Mouse (Mus musculus) midbrain, embryonic 11.5 days (tissue): ENCODE data around the gene Zfr. TPM values are rescaled to one million over a fixed set of nuclear protein-coding genes. Genes with fewer than 3 reads are reported as not detected.

ENCODE experiments used
- ATAC-seq: fragments of 200-750 bp; cut with Nextera tagmentation; 2 replicates; pipeline ENCODE4 v1.8.0; 2017; ENCODE audit warnings: moderate TSS enrichment, moderate library complexity; ENCODE audit not compliant: low FRiP score
- DNase-seq: peaks from one replicate; pipeline ENCODE4 v3.0.0; 2015; ENCODE audit warnings: low spot score; ENCODE audit errors: missing footprints
- H3K27ac ChIP-seq: fragments of 300-500 bp; sonication (generic); 2 replicates; pipeline ENCODE4 v1.5.1; 2014; ENCODE audit warnings: low read depth, low read length
- H3K27me3 ChIP-seq: fragments of 300-500 bp; sonication (generic); 2 replicates; pipeline ENCODE4 v1.6.1; 2014; ENCODE audit warnings: mild to moderate bottlenecking, low read length, moderate library complexity, mixed read lengths; ENCODE audit not compliant: control insufficient read depth, insufficient read depth
- H3K36me3 ChIP-seq: fragments of 300-500 bp; sonication (generic); 2 replicates; pipeline ENCODE4 v1.6.1; 2014; ENCODE audit warnings: mild to moderate bottlenecking, low read length, moderate library complexity, mixed read lengths; ENCODE audit not compliant: control insufficient read depth, insufficient read depth
- H3K4me1 ChIP-seq: fragments of 300-500 bp; sonication (generic); 2 replicates; pipeline ENCODE4 v1.6.1; 2014; ENCODE audit warnings: low read length; ENCODE audit not compliant: control insufficient read depth, insufficient read depth
- H3K4me2 ChIP-seq: fragments of 300-500 bp; sonication (generic); 2 replicates; pipeline ENCODE4 v1.6.1; 2014; ENCODE audit warnings: mild to moderate bottlenecking, moderate library complexity
- H3K4me3 ChIP-seq: fragments of 300-500 bp; sonication (generic); 2 replicates; pipeline ENCODE4 v1.5.1; 2014; ENCODE audit warnings: low read depth, low read length
- H3K9ac ChIP-seq: fragments of 300-500 bp; sonication (generic); 2 replicates; pipeline ENCODE4 v1.6.1; 2014; ENCODE audit warnings: low read length
- H3K9me3 ChIP-seq: fragments of 300-500 bp; sonication (generic); 2 replicates; pipeline ENCODE4 v1.6.1; 2016; ENCODE audit warnings: low read length; ENCODE audit not compliant: control insufficient read depth
- WGBS: fragments of 180-500 bp; shearing (Covaris S2); extraction: QIAGEN DNeasy Blood & Tissue Kit; methylation state at CpG from one replicate; pipeline ENCODE4 v1.1.7; 2014; 5-methylcytosine and 5-hydroxymethylcytosine counted together
- polyA plus RNA-seq: library from polyadenylated mRNA; unstranded; fragments of >200 nt; fragmentation: Nextera tagmentation; extraction: Ambion mirVana; gene quantifications from 2 replicates; pipeline ENCODE4 v1.2.1, GENCODE M21; 2014

Zfr gene
- polyA plus RNA-seq, 1 experiment from 2014 or later = 137 TPM

DNA sequence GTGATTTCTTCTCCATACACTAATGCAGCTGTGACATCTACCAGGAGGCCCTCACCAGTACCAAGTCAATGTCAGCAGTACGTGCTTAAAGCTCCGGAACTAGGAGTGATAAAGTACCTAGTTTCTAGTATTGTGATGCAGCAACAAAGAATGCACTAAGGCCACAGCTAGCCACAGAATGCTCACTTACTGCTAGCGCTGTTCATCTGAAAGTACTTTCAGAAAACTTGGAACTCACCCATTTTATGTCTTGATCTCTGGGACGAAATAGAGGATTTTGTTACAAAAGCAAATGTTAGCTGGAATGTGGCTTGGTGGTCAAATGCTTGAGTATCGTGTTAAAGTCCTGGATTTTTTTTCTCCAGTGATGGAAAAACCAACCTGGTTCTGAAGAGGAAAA is 30.0 kb upstream of the Zfr start:
- ATAC-seq = no peak
- Histone ChIP-seq H3K9me3 (no peaks in the 10 kb centered on the region), H3K27me3 (no peaks in the 10 kb centered on the region), H3K27ac (no peak overlapping the region), H3K4me3 (no peak overlapping the region), H3K36me3 (no peaks in the 10 kb centered on the region), H3K4me2 (no peak overlapping the region), H3K9ac (no peak overlapping the region), H3K4me1 (no peaks in the 10 kb centered on the region)
- peak; percentile 53 for DNase-seq
- 89% methylated on average over 5 of the region's 5 CpGs for WGBS

DNA sequence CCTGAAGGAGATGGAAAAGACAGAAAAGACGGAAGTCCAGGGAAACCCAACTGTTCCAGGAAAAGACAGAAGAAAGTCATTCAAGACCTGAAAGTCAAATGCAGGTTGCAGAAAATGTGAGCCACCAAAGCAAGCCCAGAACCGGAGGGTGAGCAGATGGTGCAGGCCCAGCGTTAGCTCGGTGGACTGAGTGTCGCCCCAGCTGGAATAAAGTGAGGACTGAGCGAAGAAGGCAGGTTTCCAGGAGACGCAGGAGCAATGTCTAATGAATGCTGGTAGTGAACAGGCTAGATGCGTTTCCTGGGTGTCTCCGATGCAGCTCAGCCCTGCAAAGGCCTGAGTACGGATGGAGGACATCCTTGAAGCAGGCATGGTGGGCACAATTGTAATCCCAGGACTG is 29.5 kb upstream of the Zfr start:
- H3K4me3 ChIP-seq = no peak overlapping the region
- no peak overlapping the region for H3K9ac ChIP-seq
- no peak for ATAC-seq
- WGBS = 86% methylated on average over 10 of the region's 10 CpGs
- no peaks in the 10 kb centered on the region for H3K9me3 ChIP-seq
- no peaks in the 10 kb centered on the region for H3K36me3 ChIP-seq
- no peak overlapping the region for H3K27ac ChIP-seq
- no peak overlapping the region for H3K4me2 ChIP-seq
- no peak for DNase-seq
- H3K27me3 ChIP-seq = no peaks in the 10 kb centered on the region
- no peaks in the 10 kb centered on the region; the same call in 1 of the 2 replicates for H3K4me1 ChIP-seq

DNA sequence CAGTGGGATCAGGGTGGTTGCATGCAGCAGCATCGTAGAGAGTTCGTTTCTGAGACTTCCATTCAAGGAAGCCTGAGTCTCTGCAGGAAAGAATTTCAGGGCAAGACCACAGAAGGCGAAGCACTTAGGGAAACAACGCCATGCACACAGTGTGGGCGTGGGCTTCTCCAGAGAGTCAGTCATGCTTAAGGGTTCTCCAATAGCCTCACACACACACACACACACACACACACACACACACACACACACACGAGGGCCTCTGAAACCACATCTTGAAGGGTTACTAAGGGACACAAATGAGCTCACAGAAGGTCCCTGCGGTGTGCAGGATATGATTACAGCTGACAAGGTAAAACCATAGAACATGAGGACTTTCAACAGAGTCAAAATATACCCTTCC is 27.5 kb upstream of the Zfr start:
- WGBS = 79% methylated on average over 7 of the region's 7 CpGs
- Histone ChIP-seq H3K4me2 (no peak overlapping the region), H3K9me3 (no peaks in the 10 kb centered on the region), H3K9ac (no peak overlapping the region), H3K36me3 (no peaks in the 10 kb centered on the region), H3K4me1 (peaks cover 2% of the 10 kb centered on the region; the same call in 1 of the 2 replicates), H3K27ac (no peak overlapping the region), H3K4me3 (no peak overlapping the region), H3K27me3 (no peaks in the 10 kb centered on the region)
- peak; percentile 68 for DNase-seq
- ATAC-seq = no peak

DNA sequence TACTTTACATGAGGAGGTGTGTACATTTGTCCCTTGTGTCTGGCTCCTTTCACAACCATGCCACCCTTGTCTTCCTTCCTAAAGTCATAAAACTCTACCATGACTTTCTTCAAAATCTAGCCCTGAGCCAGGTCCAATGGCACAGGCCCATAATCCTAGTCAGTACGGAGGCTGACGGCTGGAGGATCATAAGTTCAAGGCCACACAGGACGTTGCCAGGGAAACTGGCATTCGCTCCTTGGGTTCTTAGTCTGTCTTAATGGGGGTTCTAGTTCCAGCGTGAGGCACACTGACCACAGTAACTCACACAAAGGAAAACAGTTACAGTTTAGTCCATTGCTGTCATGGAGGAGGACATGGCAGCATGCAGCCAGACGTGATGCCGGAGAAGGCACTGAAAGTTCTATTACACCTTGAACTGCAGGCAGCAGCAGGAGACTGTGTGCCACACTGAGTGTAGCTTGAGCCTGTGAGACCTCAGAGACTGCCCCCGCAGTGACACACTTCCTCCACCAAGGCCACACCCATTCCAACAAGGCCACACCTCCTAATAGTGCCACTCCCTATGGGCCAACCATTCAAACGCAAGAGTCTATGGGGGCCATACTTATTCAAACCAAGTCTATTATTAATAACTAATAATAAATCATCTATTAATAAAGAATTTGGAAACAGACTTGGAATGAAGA is 26.5 kb upstream of the Zfr start:
- no peak for ATAC-seq
- H3K4me1 ChIP-seq = peaks cover 2% of the 10 kb centered on the region; the same call in 1 of the 2 replicates
- no peak overlapping the region for H3K4me2 ChIP-seq
- H3K27me3 ChIP-seq = no peaks in the 10 kb centered on the region
- no peak overlapping the region for H3K27ac ChIP-seq
- DNase-seq = peak; percentile 12
- WGBS = 88% methylated on average over 9 of the region's 9 CpGs
- H3K9me3 ChIP-seq = no peaks in the 10 kb centered on the region
- no peak overlapping the region for H3K4me3 ChIP-seq
- H3K36me3 ChIP-seq = no peaks in the 10 kb centered on the region
- no peak overlapping the region for H3K9ac ChIP-seq

DNA sequence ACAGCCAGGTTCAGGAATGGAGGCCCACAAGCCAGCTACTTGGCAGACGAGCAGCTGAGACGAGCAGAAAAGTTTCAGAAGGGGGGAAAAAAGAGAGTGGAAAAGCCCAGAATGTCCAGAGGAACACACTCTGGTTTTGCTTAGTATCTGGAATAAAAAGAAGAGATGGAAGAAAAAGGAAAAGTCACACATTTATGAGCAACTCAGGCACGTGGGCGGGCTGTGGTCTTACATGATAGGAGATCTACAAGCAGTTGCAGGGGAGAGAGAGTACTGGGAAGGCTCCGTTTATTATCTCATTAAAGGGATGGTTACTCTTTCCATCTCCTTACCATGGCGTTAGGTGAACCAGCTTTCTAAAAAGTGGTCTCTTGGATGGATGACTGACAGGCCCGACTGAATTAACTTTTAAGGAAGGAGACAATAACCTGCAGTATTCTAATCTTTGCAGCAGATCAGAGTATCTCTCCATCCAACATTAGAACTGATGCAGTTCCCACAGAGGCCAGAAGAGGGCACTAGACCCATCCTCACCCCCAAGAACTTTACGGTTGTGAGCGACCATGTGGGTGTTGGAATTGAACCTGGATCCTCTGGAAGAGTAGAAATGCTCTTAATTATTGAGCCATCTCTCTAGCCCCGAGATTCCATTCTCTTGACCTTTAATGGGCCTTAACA is 25.7 kb upstream of the Zfr start:
- no peak for ATAC-seq
- WGBS = 65% methylated on average over 10 of the region's 10 CpGs
- no peak overlapping the region for H3K4me2 ChIP-seq
- H3K27ac ChIP-seq = no peak overlapping the region
- H3K4me1 ChIP-seq = peaks cover 2% of the 10 kb centered on the region; the same call in 1 of the 2 replicates
- no peaks in the 10 kb centered on the region for H3K9me3 ChIP-seq
- no peaks in the 10 kb centered on the region for H3K27me3 ChIP-seq
- DNase-seq = peak; percentile 89
- no peak overlapping the region for H3K4me3 ChIP-seq
- H3K36me3 ChIP-seq = no peaks in the 10 kb centered on the region
- no peak overlapping the region for H3K9ac ChIP-seq

DNA sequence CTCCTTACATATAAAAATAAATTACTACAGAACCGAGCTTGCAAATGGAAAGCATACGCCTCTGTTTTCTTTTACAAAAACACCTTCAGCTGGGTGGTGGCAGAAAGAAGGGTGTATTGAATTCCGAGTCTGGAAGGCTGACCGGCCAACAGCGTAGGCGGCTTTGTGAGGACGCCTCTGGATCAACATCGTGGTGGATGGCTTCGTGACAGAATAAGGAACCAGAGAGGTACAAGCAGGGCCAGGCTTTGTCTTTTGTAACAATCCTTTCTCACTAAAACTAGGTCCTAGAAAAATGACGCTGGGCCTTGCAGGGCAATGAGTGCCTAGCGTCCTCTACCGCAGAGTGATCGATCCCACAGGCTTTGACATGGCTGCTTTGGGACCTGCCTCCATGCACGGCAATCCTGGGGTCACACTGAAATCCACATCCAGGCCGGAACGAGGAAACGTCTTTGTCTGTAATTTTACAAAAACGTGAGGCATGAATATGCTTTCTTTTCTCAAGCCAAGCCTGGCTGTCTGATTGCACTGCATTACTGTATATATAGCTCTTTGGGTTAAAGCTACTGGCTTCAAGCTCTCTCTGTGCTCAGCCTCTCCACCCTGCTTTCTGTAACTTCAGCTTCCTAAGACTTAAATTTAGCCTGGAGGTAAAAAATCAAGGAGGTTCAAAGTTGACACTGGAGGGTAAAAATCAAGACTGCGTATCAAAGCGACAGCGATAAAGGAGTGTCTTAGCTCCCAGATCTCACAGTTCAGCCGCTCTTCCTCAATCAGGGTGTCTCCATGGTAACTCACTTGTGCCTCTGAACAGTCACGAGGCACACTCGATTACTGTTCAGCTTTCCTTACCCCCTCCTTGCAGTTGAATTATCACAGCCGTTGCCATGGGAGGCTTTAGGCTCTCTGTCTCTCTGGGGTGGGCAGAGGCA is 24.3 kb upstream of the Zfr start:
- Histone ChIP-seq H3K4me3 (no peak overlapping the region), H3K4me1 (peaks cover 2% of the 10 kb centered on the region; the same call in 1 of the 2 replicates), H3K27me3 (no peaks in the 10 kb centered on the region), H3K9ac (peak overlapping the region; percentile 30; the same call in 1 of the 2 replicates), H3K9me3 (peaks cover 3% of the 10 kb centered on the region), H3K4me2 (peak overlapping the region; percentile 7; the same call in 1 of the 2 replicates), H3K27ac (peak overlapping the region; percentile 35), H3K36me3 (no peaks in the 10 kb centered on the region)
- ATAC-seq (peak; percentile 93), DNase-seq (peak; percentile 86)
- 68% methylated on average over 25 of the region's 25 CpGs for WGBS

DNA sequence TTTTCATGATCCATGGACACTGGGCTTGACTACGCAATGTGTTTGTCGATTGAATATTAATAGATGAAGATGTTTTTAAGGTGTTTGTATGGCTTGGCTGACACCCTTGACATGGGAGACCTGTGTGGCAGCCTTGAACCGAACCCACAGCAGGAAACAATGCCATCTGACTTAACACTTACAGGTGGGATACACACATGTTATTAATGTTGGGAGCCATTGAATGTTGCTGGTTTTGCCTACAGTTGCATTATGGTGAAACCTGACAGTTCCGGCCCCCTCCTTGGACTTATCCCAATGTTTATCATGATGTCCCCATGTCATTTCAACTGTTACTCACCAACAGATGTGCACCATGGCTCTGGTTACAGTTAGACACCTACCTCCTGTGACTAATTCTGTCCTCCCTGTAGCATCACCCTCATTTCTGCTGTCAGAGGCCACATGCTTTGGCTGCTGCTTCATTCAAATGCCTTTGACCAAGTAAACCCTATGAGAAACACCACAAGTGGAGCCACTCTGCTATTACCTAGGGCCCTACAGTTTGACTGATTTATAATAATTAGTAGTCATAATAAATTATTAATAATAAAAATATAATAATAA is 23.6 kb upstream of the Zfr start:
- H3K4me2 ChIP-seq = no peak overlapping the region
- H3K9me3 ChIP-seq = peaks cover 3% of the 10 kb centered on the region
- 61% methylated on average over 4 of the region's 4 CpGs for WGBS
- H3K9ac ChIP-seq = no peak overlapping the region
- ATAC-seq (no peak; the same call in 1 of the 2 replicates), DNase-seq (peak; percentile 85)
- H3K27me3 ChIP-seq = no peaks in the 10 kb centered on the region
- H3K36me3 ChIP-seq = no peaks in the 10 kb centered on the region
- peaks cover 2% of the 10 kb centered on the region; the same call in 1 of the 2 replicates for H3K4me1 ChIP-seq
- no peak overlapping the region for H3K27ac ChIP-seq
- H3K4me3 ChIP-seq = no peak overlapping the region

DNA sequence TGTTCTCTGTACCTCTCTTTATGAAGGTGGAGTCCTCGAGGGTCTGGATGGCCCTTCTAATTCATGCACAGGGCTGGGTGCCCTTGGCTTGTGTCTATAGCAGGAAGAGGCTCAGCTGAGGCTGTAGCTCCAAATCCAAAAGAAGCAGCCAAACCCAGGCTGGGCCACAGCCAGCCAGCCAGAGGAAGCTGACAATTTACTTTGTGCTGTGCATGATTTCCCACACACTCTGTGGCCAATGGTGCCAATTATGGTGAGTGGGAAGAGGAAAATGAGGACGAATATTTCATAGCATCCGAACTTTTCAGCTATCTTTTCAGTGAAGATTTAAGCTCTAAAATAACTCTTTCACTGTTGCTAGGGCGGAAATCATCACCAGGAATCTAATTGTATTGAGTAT is 21.2 kb upstream of the Zfr start:
- Histone ChIP-seq H3K4me2 (no peak overlapping the region), H3K9ac (no peak overlapping the region), H3K27ac (no peak overlapping the region), H3K4me3 (no peak overlapping the region), H3K9me3 (peaks cover 3% of the 10 kb centered on the region), H3K36me3 (no peaks in the 10 kb centered on the region), H3K4me1 (peaks cover 2% of the 10 kb centered on the region; the same call in 1 of the 2 replicates), H3K27me3 (no peaks in the 10 kb centered on the region)
- ATAC-seq = no peak
- 85% methylated on average over 4 of the region's 4 CpGs for WGBS
- DNase-seq = no peak
